Mouse (Mus musculus) mouse embryonic stem cell (cell line): ENCODE measurements at regions not wholly inside any gene's neighbourhood (a gene's known extent, or its start where the extent isn't known, plus 50 kb on each side); places are given as distances from the start of the nearest gene placed in this dataset.

ENCODE experiments used
- in situ Hi-C, 2 experiments: fragments of 300-500 bp; cut with MboI; formaldehyde crosslinking; loops; 1 replicate in 1 of 2; 3 replicates in 1 of 2; pipeline ENCODE4 v1.14.3; 2019 to 2020; ENCODE audit warnings: low sequenced_read_pairs in 2 of 2, low pct_unique_long_range_greater_than_20kb in 1 of 2, mixed read lengths in 1 of 2; ENCODE audit not compliant: unreplicated experiment in 1 of 2

DNA sequence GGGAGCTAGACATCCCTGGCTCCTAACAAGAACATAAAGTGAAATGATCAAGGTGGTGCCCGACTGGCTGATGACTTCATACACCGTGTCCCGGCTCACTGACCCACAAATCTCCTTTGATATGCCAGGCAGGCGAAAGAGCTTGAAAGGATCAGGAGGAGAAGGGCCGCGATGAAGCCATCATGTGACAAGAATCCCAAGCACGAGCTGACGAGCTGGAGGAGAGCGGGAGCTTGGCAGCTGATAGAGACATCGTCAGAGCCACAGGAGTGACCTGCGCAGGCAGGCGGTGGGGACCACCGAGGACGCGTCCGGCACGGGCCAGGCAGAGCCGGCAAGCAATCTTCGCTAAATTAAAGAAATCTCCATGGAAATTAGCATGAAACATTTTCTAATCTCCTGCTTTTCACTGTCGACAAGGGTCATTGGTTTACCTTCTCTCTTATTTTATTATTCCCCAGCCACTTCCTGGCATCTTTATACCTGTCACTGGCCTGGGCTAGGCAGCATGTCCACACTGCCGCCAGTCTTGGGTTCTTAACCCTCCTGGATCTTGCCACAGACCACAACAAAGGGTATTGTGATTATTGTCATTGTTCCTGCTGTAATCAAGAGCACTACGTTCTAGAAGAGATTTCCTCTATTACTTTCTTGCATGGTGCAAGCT is 596.1 kb downstream of the Nr2f2 start:
- in situ Hi-C loops = no loop called here

DNA sequence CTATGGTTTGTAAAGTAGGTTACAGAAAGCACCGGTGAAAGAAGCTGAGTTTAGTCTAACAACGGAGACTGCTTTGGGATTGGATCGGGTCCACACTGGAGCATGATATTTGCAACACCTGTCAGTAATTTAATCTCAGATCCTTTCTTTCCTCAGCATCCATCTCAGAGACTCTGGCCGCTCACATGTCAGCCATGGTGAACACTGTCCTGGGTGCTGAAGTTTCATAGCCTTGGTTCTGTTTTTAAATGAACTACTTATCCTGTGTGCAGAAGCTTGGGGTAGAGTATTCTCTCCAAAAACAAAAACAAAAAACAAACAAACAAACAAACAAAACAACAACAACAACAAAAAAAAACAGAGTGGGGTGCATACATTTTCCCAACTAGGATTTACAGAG is 600.1 kb downstream of the Nr2f2 start:
- in situ Hi-C loops = no loop called here

DNA sequence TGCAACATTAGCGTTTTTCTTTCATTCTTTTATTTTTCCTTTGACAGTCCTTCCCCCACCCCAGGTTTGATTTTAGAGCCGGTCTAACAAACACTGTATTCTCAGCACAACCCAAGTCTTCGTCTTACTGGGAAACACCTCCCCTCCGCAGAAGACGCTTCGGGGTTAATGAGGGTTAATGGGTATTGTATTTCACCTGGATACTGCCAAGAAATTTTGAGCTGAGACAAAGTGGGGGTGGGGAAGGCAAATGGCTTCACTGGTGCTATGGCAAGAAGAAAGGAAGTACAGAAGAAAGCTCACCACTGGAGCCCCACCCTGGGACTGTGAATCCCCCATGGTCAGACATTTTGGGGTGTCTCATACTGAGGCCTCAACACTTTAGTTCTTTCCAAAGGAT is 626.0 kb downstream of the Nr2f2 start:
- in situ Hi-C loops = no loop called here

DNA sequence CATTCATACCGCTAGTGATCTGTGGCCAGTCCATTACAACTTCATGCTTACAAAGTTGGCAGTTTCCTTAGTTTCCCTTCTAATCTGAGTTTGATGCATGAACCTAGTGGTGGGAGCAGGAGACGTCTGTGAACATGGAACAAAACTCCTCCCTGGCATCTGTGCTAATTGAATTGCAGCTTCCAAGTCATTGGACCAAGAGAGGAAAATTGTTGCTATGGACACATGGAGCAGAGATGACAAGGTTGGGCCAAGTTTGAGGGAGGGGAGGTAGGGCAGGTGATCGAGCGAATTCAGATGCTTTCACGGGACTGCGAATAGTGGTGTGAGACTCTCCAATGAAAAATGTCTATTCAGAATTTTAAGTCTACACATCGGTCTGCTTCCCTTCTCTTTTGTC is 627.5 kb downstream of the Nr2f2 start:
- in situ Hi-C loops = no loop called here

DNA sequence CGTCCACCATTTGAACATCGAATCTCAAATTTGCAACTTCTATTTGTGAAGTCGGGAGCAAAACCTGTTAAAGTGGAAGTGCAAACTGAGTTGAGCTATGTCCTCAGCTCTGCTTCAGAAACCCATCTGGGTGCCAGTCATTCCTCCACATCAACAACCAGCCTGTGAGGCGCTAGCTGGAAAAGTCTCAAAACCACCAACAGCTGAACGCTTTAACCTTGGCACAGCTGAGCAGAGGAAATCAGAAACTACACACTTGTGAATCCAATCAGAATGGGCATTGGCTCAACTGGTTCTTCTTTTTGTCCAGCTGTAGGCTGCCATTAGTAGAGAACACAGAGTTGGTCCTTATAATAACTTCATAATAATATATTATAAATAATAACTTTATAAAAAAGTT is 651.5 kb downstream of the Nr2f2 start:
- in situ Hi-C loops = no loop called here

DNA sequence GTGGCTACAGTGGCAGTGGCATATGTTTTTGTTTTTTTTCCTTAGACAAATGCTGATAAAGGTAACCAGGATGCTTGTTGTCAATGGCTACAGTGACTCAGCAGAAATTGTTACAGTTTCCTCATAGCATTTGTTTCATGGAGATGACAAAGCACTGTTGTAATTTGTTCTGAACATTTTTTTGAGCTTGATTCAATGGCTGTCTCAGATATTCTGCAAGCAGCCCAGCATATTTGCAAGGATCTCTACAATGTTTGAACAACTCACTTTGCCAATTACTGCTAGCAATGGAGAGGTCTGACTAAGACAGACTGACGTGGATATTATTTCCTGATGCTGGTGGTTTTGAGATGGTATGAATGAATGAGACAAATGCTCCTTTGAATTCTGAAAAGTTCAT is 696.3 kb downstream of the Nr2f2 start:
- in situ Hi-C loops = no loop called here

DNA sequence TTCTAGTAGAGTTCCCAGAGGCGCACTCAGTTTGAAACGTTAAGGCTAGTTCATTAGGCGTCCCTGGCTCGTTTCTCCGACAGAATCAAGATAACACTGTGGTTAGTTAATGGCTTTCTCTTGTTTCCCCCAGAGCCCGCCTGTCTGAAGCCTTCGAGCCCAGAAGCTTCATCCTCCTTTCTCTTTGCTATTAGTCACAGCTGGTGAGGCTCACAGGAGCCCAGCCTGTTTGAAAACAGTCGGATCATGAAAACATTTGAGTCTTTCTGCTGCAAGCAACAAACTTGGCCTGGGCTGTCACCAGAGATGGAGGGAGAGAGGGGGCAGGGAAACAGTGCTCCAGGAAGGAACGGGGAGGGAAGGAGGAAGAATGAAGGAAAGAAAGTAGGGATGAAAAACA is 711.0 kb downstream of the Nr2f2 start:
- in situ Hi-C loops = no loop called here

DNA sequence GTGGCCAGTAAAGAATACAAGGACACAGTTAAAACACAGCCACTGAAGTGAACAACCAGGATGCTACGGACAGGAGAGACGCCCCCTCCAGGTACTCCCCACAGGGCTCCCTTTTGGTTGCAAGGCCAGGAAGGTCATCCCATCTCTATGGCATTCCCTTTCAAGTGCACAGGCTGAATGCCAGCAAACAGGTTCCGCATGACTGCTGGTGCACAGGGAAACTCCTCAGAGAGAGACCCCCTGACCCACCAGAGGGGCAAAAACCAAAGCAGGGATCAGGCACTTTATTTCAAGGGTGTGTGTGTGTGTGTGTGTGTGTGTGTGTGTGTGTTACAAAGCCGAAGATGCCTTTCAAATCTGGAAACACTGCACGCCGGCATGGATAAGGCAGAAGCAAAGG is 721.1 kb downstream of the Nr2f2 start:
- in situ Hi-C loops = no loop called here

DNA sequence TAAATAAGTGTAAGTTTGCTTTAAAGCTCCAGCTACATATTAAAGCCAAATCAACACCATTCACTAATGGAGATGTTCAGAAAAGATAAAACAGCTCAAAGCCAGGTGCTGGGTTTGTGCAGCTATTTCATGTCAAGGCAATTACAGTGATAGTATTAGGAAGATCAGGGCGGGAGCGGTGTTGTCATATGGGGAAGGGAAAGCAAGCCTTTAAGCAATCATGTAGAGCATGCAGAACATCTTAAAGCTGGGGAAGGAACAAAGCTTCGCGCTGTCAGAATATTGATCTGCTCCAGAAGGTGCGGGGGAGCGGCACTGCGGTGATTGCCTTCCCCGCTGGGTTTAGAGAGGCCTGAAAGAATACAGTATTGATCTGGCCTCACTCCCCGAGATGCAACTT is 724.9 kb downstream of the Nr2f2 start:
- in situ Hi-C loops = no loop called here

DNA sequence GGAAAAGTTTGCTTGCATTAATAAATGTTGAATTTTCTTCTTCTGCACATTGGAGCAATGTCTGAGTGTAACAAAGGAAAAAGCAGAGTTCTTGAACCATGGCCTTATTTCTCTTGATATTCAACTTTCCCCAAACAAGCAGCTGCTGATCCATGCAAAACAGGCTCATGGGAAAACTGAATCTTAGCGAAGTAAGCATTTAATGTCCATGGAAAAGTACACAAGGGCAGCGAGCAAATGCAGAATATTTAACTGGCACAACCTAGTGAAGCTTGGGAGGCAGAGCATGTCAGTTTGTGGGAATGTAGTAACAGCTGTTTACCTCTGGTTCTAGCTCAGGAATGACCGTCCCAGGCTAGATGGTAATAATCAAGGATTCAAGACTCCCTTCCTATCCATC is 766.7 kb downstream of the Nr2f2 start:
- in situ Hi-C loops = no loop called here

DNA sequence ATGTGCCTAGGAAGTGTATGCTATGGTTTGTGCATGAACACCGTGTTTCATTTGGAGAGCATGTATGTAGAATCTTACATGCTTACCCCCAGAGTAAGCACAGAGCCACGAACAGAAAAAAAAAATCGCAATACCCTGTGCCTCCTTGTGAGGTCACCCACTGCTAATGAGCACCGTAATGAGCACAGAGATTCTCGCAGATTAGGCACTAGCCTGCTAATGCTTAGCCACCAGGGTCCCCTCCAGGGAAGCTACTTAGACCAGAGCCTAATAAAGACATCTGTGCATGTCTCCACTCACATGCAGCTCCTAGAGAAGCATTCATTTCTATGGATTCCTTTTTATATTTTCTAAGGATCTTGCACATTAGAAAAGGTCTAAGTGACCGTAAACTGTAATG is 780.8 kb downstream of the Nr2f2 start:
- in situ Hi-C loops = no loop called here

DNA sequence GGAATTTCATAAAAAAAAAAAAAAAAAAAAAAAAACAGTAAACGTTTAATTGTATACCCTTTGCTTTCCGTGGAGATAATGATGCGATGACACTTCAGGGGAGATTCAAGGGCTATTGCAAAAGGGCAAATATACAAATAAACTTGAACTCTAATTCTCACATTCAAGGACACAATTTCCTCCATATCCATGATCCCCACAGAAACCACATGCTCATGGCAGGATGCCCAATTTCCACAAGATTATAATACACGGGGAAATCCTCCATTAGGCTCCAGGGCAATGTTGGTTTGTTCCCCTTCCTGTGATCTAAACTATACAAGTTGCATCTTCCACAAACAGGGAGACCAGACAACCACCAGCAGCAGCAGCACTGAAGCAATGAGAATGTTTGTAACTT is 781.4 kb downstream of the Nr2f2 start:
- in situ Hi-C loops = no loop called here

DNA sequence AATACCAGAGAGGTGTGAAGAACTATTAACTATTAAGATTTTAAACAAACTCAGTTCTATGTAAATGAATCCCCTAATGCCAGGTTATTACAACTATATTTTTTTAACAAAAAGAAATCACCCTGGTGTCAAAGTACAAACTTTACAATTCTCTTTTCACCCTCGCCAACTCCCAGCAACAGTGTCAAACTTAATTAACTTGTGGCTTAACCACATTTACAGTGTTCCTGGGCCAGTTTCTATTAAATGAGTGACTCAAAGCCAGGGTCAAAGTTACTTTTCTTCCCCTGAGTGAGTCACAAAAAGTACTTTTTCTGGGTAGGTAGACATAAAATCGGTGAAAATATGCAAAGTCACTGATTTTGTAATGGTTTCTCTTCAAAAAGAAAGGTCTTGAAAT is 782.0 kb downstream of the Nr2f2 start:
- in situ Hi-C loops = no loop called here

DNA sequence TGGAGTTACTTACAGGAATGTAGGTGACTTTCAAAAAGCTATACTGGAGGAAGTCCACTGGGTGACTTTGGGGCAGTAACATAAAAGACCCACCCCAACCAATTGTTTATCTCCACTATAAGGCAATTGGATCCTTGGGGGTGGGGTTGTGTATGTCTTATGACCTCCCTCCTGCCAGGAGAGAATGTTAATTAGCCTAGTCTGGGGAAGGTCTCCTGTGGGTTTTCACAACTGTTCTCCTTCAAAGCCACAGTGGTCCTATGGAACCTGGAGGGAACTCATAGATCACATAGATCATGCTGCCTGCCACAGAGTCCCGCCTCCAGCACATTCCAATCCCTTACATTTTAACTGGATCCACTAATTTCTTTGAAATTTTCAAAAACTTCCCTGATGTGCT is 782.6 kb downstream of the Nr2f2 start:
- in situ Hi-C loops = no loop called here

DNA sequence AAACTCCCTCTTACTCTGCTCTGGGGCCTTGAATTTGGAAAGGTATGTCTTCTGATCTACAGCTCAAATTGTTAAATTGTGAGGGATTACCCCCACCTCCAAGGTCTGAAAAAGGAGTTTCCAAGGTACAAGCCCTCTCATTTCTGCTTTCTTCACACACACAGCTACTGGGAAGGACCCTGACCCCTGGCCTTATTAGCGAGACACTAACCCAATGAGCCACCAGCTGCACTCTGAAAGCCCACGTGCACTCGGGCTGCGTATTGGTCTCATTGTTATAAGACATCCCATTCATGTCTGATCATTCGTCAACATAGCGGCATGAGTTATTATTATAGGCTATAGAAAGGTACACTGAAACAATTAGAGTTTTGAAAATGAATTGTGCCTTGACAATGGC is 784.9 kb downstream of the Nr2f2 start:
- in situ Hi-C loops = no loop called here

DNA sequence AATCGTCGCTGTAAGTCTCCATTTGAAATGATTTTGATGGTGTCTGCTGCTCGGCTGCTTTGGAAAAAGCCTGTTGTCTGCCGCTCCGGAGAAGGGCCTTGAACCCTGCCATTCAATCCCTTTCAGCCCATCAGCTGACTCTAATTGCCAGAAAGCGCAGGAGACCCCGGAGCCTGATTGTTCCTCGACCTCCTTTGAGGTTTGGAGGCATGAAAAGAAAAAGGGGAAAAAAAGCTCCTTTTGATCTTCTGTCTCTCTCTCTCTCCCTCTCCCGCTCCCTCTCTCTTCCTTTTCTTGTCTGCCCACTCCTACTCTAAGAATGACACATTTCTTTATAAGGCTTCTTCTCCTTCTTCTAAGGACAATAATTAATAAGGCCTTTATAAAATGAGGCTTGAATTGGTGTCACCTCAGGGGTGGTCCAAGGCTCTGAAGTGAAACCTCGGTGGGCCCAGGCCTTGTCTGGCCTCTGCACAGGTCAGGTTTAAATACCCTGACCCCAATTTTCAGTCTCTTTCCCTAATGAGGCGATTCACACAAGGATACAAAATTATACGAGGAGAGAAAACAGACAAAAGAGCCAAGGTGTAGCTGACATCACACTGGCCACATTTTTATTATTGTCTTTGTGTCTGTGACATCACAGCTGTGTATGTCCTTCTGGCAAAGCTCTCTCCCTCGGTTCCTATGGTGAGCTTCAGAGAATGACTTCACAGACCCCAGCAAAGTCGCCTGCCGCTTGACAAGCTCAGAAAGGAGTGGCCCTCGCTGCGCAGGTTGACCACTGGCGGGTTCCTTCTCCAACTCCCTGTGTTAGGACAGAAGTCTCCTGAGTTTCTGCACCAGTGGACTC is 787.4 kb downstream of the Nr2f2 start:
- in situ Hi-C loops = no loop called here

DNA sequence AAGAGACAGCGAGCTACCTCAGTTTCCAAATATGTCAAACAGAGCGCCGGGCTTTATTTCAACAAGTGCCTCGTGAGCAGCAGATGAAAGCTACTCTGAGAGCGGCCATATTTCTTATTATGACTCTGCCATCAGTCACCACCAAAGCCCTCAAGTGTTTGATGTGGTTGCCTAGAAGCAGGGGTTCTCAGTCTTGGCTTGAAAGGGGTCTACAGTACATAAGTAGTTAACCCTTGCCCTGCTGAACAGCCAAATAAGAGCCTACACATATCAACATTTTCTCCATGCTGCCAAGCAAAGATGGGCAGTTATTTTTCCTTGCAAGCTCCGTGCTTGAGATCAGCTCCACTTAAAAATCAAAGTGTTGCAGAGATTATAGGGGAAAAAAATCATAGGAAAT is 788.8 kb downstream of the Nr2f2 start:
- in situ Hi-C loops = no loop called here

DNA sequence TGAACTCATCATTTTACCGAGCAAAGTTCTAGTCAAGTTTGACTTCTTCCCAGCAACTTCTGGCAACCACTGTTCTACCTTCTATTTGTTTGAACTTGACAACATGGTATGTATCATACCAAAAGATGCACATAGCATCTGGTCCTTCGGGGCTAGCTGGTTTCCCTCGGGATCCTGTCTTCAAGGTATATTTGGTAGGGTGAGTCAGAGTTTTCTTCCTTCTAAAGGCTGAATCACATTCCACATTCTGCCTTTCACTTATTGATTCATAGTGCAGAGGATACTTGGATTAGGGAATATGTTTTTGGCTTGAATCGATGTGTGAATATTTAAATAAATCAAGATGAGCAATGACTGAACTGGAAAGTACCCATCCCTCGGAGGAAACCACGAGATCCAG is 789.9 kb downstream of the Nr2f2 start:
- in situ Hi-C loops = no loop called here

DNA sequence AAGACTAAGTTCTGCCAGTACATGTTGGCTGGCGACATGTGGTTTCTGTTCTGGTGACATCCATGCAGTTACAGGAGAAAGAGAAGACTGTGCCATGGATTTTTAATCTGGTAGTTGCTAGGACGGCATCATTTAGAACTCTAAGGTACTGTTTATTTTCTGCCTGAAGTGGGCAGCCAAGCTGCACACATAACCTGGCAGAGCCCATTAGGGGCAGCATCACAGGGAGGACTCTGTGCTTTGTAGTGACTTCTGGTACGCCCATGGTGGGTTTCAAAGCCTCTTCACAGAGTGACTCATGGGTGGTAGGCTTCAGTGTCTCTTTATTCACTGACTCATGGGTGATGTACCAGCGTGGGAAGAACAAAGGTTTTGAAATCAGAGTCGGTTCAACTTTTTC is 792.8 kb downstream of the Nr2f2 start:
- in situ Hi-C loops = no loop called here
